Mouse (Mus musculus): Measurements from ENCODE around the gene Syndig1.

The Syndig1 gene

GRCm38 (mm10) chr2:149828911-149829310 lies at the start of gene Syndig1:
Gene Syndig1 (plus strand): TSS chr2:149829211.
- DNase-seq (ENCODE audit: low spot score in 2 of 2), result no peak

GRCm38 (mm10) chr2:149798613-149799012 lies 30.4 kb upstream of the Syndig1 start:
- DNase-seq (ENCODE audit: low spot score in 2 of 2), result no peak

GRCm38 (mm10) chr2:149804599-149805140 lies 24.3 kb upstream of the Syndig1 start:
- peak in 1 of 2 experiments; percentile 6 for DNase-seq (ENCODE audit: low spot score in 2 of 2)

GRCm38 (mm10) chr2:149805256-149805655 lies 23.8 kb upstream of the Syndig1 start:
- no peak for DNase-seq (ENCODE audit: low spot score in 2 of 2)

- no peak for DNase-seq (ENCODE audit: low spot score in 2 of 2)
These were observed 16.1 kb upstream of the Syndig1 start for GRCm38 (mm10) chr2:149812899-149813298.

GRCm38 (mm10) chr2:149818395-149818794 lies 10.6 kb upstream of the Syndig1 start:
- no peak for DNase-seq (ENCODE audit: low spot score in 2 of 2)

GRCm38 (mm10) chr2:149819751-149820150 lies 9.3 kb upstream of the Syndig1 start:
- DNase-seq (ENCODE audit: low spot score in 2 of 2), result no peak

GRCm38 (mm10) chr2:149820201-149820600 lies 8.8 kb upstream of the Syndig1 start:
- DNase-seq (ENCODE audit: low spot score in 2 of 2), result no peak

- DNase-seq (ENCODE audit: low spot score in 2 of 2), result peak; percentile 41 to 49
These were observed 1.0 kb downstream of the Syndig1 start for GRCm38 (mm10) chr2:149829955-149830535.

GRCm38 (mm10) chr2:149830536-149831458 lies 1.8 kb downstream of the Syndig1 start, which contains the start of gene C530025M09Rik:
Gene C530025M09Rik (minus strand): TSS chr2:149831213.
- peak; percentile 35 to 60 for DNase-seq (ENCODE audit: low spot score in 2 of 2)

- DNase-seq (ENCODE audit: low spot score in 2 of 2), result peak; percentile 54 to 66
These were observed 2.6 kb downstream of the Syndig1 start for GRCm38 (mm10) chr2:149831459-149832245.

- no peak for DNase-seq (ENCODE audit: low spot score in 2 of 2)
These were observed 3.3 kb downstream of the Syndig1 start for GRCm38 (mm10) chr2:149832301-149832700.

GRCm38 (mm10) chr2:149835091-149835490 lies 6.1 kb downstream of the Syndig1 start:
- DNase-seq (ENCODE audit: low spot score in 2 of 2), result no peak

- peak in 1 of 2 experiments; percentile 25 for DNase-seq (ENCODE audit: low spot score in 2 of 2)
These were observed 7.6 kb downstream of the Syndig1 start for GRCm38 (mm10) chr2:149836471-149837135.

GRCm38 (mm10) chr2:149839666-149840065 lies 10.7 kb downstream of the Syndig1 start:
- DNase-seq (ENCODE audit: low spot score in 2 of 2), result no peak

- peak; percentile 47 to 49 for DNase-seq (ENCODE audit: low spot score in 2 of 2)
These were observed 15.6 kb downstream of the Syndig1 start for GRCm38 (mm10) chr2:149844575-149844974.

- DNase-seq (ENCODE audit: low spot score in 2 of 2), result no peak
These were observed 19.8 kb downstream of the Syndig1 start for GRCm38 (mm10) chr2:149848778-149849177.

GRCm38 (mm10) chr2:149861002-149861401 lies 32.0 kb downstream of the Syndig1 start:
- peak in 1 of 2 experiments; percentile 39 for DNase-seq (ENCODE audit: low spot score in 2 of 2)

- DNase-seq (ENCODE audit: low spot score in 2 of 2), result no peak
These were observed 37.0 kb downstream of the Syndig1 start for GRCm38 (mm10) chr2:149865914-149866435.

GRCm38 (mm10) chr2:149870496-149870895 lies 41.5 kb downstream of the Syndig1 start:
- no peak for DNase-seq (ENCODE audit: low spot score in 2 of 2)

- peak; percentile 15 to 25 for DNase-seq (ENCODE audit: low spot score in 2 of 2)
These were observed 43.5 kb downstream of the Syndig1 start for GRCm38 (mm10) chr2:149872496-149872895.
